Mouse (Mus musculus): ENCODE results near the gene Pafah1b2.

DNA sequence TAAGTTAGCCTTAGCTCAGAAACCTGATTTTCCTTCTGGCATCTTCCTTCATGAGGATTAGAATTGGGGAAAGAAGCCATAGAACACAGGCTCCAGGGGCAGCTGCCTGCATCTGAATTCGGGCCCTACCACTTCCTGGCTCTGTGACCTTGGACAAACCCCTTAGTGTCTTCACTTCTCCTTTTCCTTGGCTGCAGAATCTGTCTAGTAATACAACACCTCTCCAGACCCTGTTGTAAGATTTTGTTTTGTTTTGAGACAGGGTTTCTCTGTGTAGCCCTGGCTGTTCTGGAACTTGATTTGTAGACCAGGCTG, 2.9 kb downstream of the Pafah1b2 start:
- no peak for TF ChIP-seq CTCF (IDR thresholded peaks at IDR 0.05)
- TF ChIP-seq EP300 (IDR thresholded peaks at IDR 0.05) = no peak

All from lung, postnatal 0 days (tissue).